Mouse (Mus musculus): ENCODE results near the gene Aldh3b2. TPM values are rescaled to one million over a fixed set of nuclear protein-coding genes. Genes with fewer than 3 reads are reported as not detected.

Gene Aldh3b2
- polyA plus RNA-seq, 1 experiment from 2014 or later, result not detected

- Histone ChIP-seq H3K36me3 (ENCODE audit: inconsistent target) (no peaks in the 10 kb centered on the region), H3K27ac (no peak overlapping the region)
- 94% methylated on average over 7 of the region's 7 CpGs for WGBS (ENCODE audit: missing documents)
These were observed 51.1 kb downstream of the Aldh3b2 start for GRCm38 (mm10) chr19:4023185-4023584.

GRCm38 (mm10) chr19:4027576-4027975 lies 55.4 kb downstream of the Aldh3b2 start:
- Histone ChIP-seq H3K27ac (no peak overlapping the region), H3K36me3 (ENCODE audit: inconsistent target) (no peaks in the 10 kb centered on the region), H3K79me2 (ENCODE audit: inconsistent target) (no peaks in the 10 kb centered on the region), H3K4me3 (ENCODE audit: inconsistent target) (no peak overlapping the region)

More at GRCm38 (mm10) chr19:4023185-4023584, 51.1 kb downstream of the Aldh3b2 start:
- Histone ChIP-seq H3K79me2 (ENCODE audit: inconsistent target) (no peaks in the 10 kb centered on the region), H3K4me3 (ENCODE audit: inconsistent target) (no peak overlapping the region)

Other genes starting within 250 kb of the Aldh3b2 start
- 16.2 to 28.8 TPM (median 20.6 TPM) in 3 replicates for gene Kmt5b, start 204.9 kb upstream of the Aldh3b2 start, polyA plus RNA-seq (2018)
- gene Chka, start 120.6 kb upstream of the Aldh3b2 start, polyA plus RNA-seq (2018), result 11.1 to 17.8 TPM (median 15.8 TPM) in 3 replicates
- 359 to 665 TPM (median 410 TPM) in 3 replicates for gene Tcirg1, start 65.2 kb upstream of the Aldh3b2 start, polyA plus RNA-seq (2018)
- gene Ndufs8, start 59.6 kb upstream of the Aldh3b2 start, polyA plus RNA-seq (2018), result 65.9 to 103 TPM (median 95.7 TPM) in 3 replicates
- gene Aldh3b1, start 42.5 kb upstream of the Aldh3b2 start, polyA plus RNA-seq (2018), result 57.7 to 77.8 TPM (median 67.9 TPM) in 3 replicates
- 421 to 814 TPM (median 651 TPM) in 3 replicates for gene Unc93b1, start 37.1 kb upstream of the Aldh3b2 start, polyA plus RNA-seq (2018)
- not detected in 3 replicates for gene Aldh3b3, start 13.7 kb upstream of the Aldh3b2 start, polyA plus RNA-seq (2018)
- gene Acy3, start 14.2 kb downstream of the Aldh3b2 start, polyA plus RNA-seq (2018), result 0.47 to 0.60 TPM (median 0.47 TPM) in 3 replicates
- gene Tbx10, start 20.4 kb downstream of the Aldh3b2 start, polyA plus RNA-seq (2018), result not detected in 3 replicates
- gene Nudt8, start 28.3 kb downstream of the Aldh3b2 start, polyA plus RNA-seq (2018), result 6.9 to 10.7 TPM (median 7.0 TPM) in 3 replicates
- gene Gm49405, start 28.3 kb downstream of the Aldh3b2 start, polyA plus RNA-seq (2018), result 0.07 to 0.19 TPM (median 0.13 TPM) in 3 replicates
- gene Doc2g, start 31.0 kb downstream of the Aldh3b2 start, polyA plus RNA-seq (2018), result 0.20 to 0.33 TPM in 2 of 3 replicates, not detected in the other
- 35.8 to 43.3 TPM (median 39.0 TPM) in 3 replicates for gene Ndufv1, start 40.5 kb downstream of the Aldh3b2 start, polyA plus RNA-seq (2018)
- gene Gstp1, start 65.7 kb downstream of the Aldh3b2 start, polyA plus RNA-seq (2018), result 6.2 to 20.1 TPM (median 8.6 TPM) in 3 replicates
- gene Gstp2, start 73.7 kb downstream of the Aldh3b2 start, polyA plus RNA-seq (2018), result not detected in 3 replicates
- not detected in 3 replicates for gene Gstp3, start 87.2 kb downstream of the Aldh3b2 start, polyA plus RNA-seq (2018)
- gene Cabp2, start 109.2 kb downstream of the Aldh3b2 start, polyA plus RNA-seq (2018), result not detected in 3 replicates
- 16.7 to 37.3 TPM (median 23.1 TPM) in 3 replicates for gene Cdk2ap2, start 124.9 kb downstream of the Aldh3b2 start, polyA plus RNA-seq (2018)
- 12.8 to 30.4 TPM (median 14.2 TPM) in 3 replicates for gene Pitpnm1, start 127.7 kb downstream of the Aldh3b2 start, polyA plus RNA-seq (2018)
- gene Aip, start 153.5 kb downstream of the Aldh3b2 start, polyA plus RNA-seq (2018), result 80.9 to 169 TPM (median 84.6 TPM) in 3 replicates
- not detected in 3 replicates for gene Gpr152, start 167.5 kb downstream of the Aldh3b2 start, polyA plus RNA-seq (2018)
- gene Cabp4, start 171.7 kb downstream of the Aldh3b2 start, polyA plus RNA-seq (2018), result not detected in 3 replicates
- gene Coro1b, start 176.3 kb downstream of the Aldh3b2 start, polyA plus RNA-seq (2018), result 252 to 368 TPM (median 357 TPM) in 3 replicates
- gene Ptprcap, start 181.3 kb downstream of the Aldh3b2 start, polyA plus RNA-seq (2018), result 0.28 to 0.53 TPM (median 0.41 TPM) in 3 replicates
- 13.6 to 29.6 TPM (median 18.4 TPM) in 3 replicates for gene Rps6kb2, start 191.0 kb downstream of the Aldh3b2 start, polyA plus RNA-seq (2018)
- gene Carns1, start 203.2 kb downstream of the Aldh3b2 start, polyA plus RNA-seq (2018), result 0.62 to 1.00 TPM (median 0.77 TPM) in 3 replicates
- gene Tbc1d10c, start 219.0 kb downstream of the Aldh3b2 start, polyA plus RNA-seq (2018), result 0.25 to 0.60 TPM (median 0.41 TPM) in 3 replicates
- gene Ppp1ca, start 219.7 kb downstream of the Aldh3b2 start, polyA plus RNA-seq (2018), result 375 to 413 TPM (median 395 TPM) in 3 replicates
- gene Rad9a, start 229.3 kb downstream of the Aldh3b2 start, polyA plus RNA-seq (2018), result 16.0 to 22.9 TPM (median 16.7 TPM) in 3 replicates
- gene Clcf1, start 241.9 kb downstream of the Aldh3b2 start, polyA plus RNA-seq (2018), result 0.10 to 0.21 TPM (median 0.17 TPM) in 3 replicates
- gene AC109138.7, start 242.0 kb downstream of the Aldh3b2 start, polyA plus RNA-seq (2018), result not detected in 3 replicates

Data from macrophage (primary cell).